Mouse (Mus musculus) MEL (cell line): Measurements from ENCODE around the gene F2. TPM values are rescaled to one million over a fixed set of nuclear protein-coding genes. Genes with fewer than 3 reads are reported as not detected.

ENCODE experiments used
- DNase-seq: peaks from one replicate; pipeline ENCODE4 v3.0.0; 2011; ENCODE audit warnings: low read depth, low spot score
- H3K27ac ChIP-seq: 2 replicates; pipeline ENCODE4 v1.5.1; 2012; ENCODE audit warnings: low read depth, mild to moderate bottlenecking, control low read depth, low read length, moderate library complexity; ENCODE audit not compliant: control insufficient read depth
- H3K27me3 ChIP-seq, 2 experiments: fragments of 150-350 bp in 1 of 2; sonication (generic) in 1 of 2; 2 replicates each; pipeline ENCODE4 v1.6.1; 2012; ENCODE audit warnings: low read length in 2 of 2, mild to moderate bottlenecking in 2 of 2, improper control_type of control experiment in 1 of 2, moderate library complexity in 1 of 2; ENCODE audit not compliant: insufficient read depth in 2 of 2, control insufficient read depth in 1 of 2
- H3K36me3 ChIP-seq, 2 experiments: 2 replicates each; pipeline ENCODE4 v1.6.1; 2012 to 2014; ENCODE audit warnings: low read length in 2 of 2, improper control_type of control experiment in 1 of 2, inconsistent platforms in 1 of 2, mild to moderate bottlenecking in 1 of 2; ENCODE audit not compliant: insufficient read depth in 2 of 2, control insufficient read depth in 1 of 2
- H3K4me1 ChIP-seq, 2 experiments: fragments of 150-350 bp in 1 of 2; sonication (generic) in 1 of 2; 2 replicates each; pipeline ENCODE4 v1.6.1; 2012; ENCODE audit warnings: low read length in 2 of 2, improper control_type of control experiment in 1 of 2, mild to moderate bottlenecking in 1 of 2; ENCODE audit not compliant: insufficient read depth in 2 of 2, control insufficient read depth in 1 of 2
- H3K4me3 ChIP-seq, 2 experiments: fragments of 150-350 bp in 1 of 2; sonication (generic) in 1 of 2; 2 replicates each; pipeline ENCODE4 v1.5.1; 2012; ENCODE audit warnings: low read depth in 2 of 2, low read length in 2 of 2, mild to moderate bottlenecking in 2 of 2, moderate library complexity in 2 of 2, control low read depth in 1 of 2, improper control_type of control experiment in 1 of 2; ENCODE audit not compliant: control insufficient read depth in 1 of 2, insufficient read depth in 1 of 2
- H3K79me2 ChIP-seq: 2 replicates; pipeline ENCODE4 v1.6.1; 2012; ENCODE audit warnings: mild to moderate bottlenecking, low read length, moderate library complexity; ENCODE audit not compliant: control insufficient read depth, poor library complexity, insufficient read depth
- H3K9ac ChIP-seq: 2 replicates; pipeline ENCODE4 v1.6.1; 2012; ENCODE audit warnings: low read depth, mild to moderate bottlenecking, control low read depth, low read length, moderate library complexity; ENCODE audit not compliant: control insufficient read depth, poor library complexity, severe bottlenecking
- H3K9me3 ChIP-seq: fragments of 150-350 bp; sonication (generic); replicated peaks from 2 replicates; pipeline ENCODE4 v1.6.1; 2012; ENCODE audit warnings: mild to moderate bottlenecking, low read length, improper control_type of control experiment, moderate library complexity; ENCODE audit not compliant: insufficient read depth
- E2F4 ChIP-seq: IDR thresholded peaks from 2 replicates; pipeline ENCODE4 v1.6.1; 2011; ENCODE audit warnings: low read depth, low read length, improper control_type of control experiment, borderline replicate concordance
- EP300 ChIP-seq, 2 experiments: IDR thresholded peaks; 2 replicates each; pipeline ENCODE4 v1.6.1; 2011; ENCODE audit warnings: improper control_type of control experiment in 2 of 2, low read length in 2 of 2, low read depth in 1 of 2, mild to moderate bottlenecking in 1 of 2
- GATA1 ChIP-seq: IDR thresholded peaks from 2 replicates; pipeline ENCODE4 v1.6.1; 2011; ENCODE audit warnings: low read depth, low read length, improper control_type of control experiment
- HCFC1 ChIP-seq: IDR thresholded peaks from 2 replicates; pipeline ENCODE4 v1.6.1; 2012; ENCODE audit warnings: low read depth, mild to moderate bottlenecking, inconsistent platforms, low read length, improper control_type of control experiment, moderate library complexity
- KAT2A ChIP-seq: conservative IDR thresholded peaks from 2 replicates; pipeline ENCODE4 v1.6.1; 2012; ENCODE audit warnings: low read depth, low read length, improper control_type of control experiment, inconsistent platforms
- MAFK ChIP-seq: IDR thresholded peaks from 2 replicates; pipeline ENCODE4 v1.6.1; 2011; ENCODE audit warnings: low read depth, mild to moderate bottlenecking, low read length, improper control_type of control experiment, borderline replicate concordance
- MAZ ChIP-seq: IDR thresholded peaks from 2 replicates; pipeline ENCODE4 v1.6.1; 2012; ENCODE audit warnings: low read depth, mild to moderate bottlenecking, inconsistent platforms, low read length, improper control_type of control experiment
- NRF1 ChIP-seq: IDR thresholded peaks from 2 replicates; pipeline ENCODE4 v1.6.1; 2014; ENCODE audit warnings: low read depth, mild to moderate bottlenecking, inconsistent platforms, low read length, improper control_type of control experiment, moderate library complexity; ENCODE audit not compliant: poor library complexity, insufficient read depth, severe bottlenecking
- POLR2AphosphoS2 ChIP-seq: IDR thresholded peaks from 2 replicates; pipeline ENCODE4 v1.6.1; 2011; ENCODE audit warnings: low read length, improper control_type of control experiment
- RAD21 ChIP-seq: IDR thresholded peaks from 2 replicates; pipeline ENCODE4 v1.6.1; 2011; ENCODE audit warnings: mild to moderate bottlenecking, low read depth, low read length, improper control_type of control experiment
- SIN3A ChIP-seq: IDR thresholded peaks from 2 replicates; pipeline ENCODE4 v1.6.1; 2012; ENCODE audit warnings: low read length, improper control_type of control experiment, inconsistent platforms
- SMC3 ChIP-seq: IDR thresholded peaks from 2 replicates; pipeline ENCODE4 v1.6.1; 2011; ENCODE audit warnings: low read depth, low read length, improper control_type of control experiment
- TBP ChIP-seq: IDR thresholded peaks from 2 replicates; pipeline ENCODE4 v1.8.0; 2011; ENCODE audit warnings: low read depth, low read length, improper control_type of control experiment
- UBTF ChIP-seq: IDR thresholded peaks from 2 replicates; pipeline ENCODE4 v1.6.1; 2012; ENCODE audit warnings: low read depth, mild to moderate bottlenecking, inconsistent platforms, low read length, improper control_type of control experiment, moderate library complexity, borderline replicate concordance; ENCODE audit not compliant: insufficient read depth
- USF1 ChIP-seq: IDR thresholded peaks from 2 replicates; pipeline ENCODE4 v1.6.1; 2014; ENCODE audit warnings: low read depth, mild to moderate bottlenecking, inconsistent platforms, low read length, improper control_type of control experiment, moderate library complexity
- ZKSCAN1 ChIP-seq: IDR thresholded peaks from 2 replicates; pipeline ENCODE4 v1.6.1; 2012; ENCODE audit warnings: low read depth, mild to moderate bottlenecking, inconsistent platforms, low read length, improper control_type of control experiment, moderate library complexity
- ZMIZ1 ChIP-seq: IDR thresholded peaks from 2 replicates; pipeline ENCODE4 v1.6.1; 2012; ENCODE audit warnings: low read depth, mild to moderate bottlenecking, inconsistent platforms, low read length, improper control_type of control experiment, moderate library complexity
- ZNF384 ChIP-seq: IDR thresholded peaks from 2 replicates; pipeline ENCODE4 v1.6.1; 2012; ENCODE audit warnings: low read depth, mild to moderate bottlenecking, inconsistent platforms, low read length, improper control_type of control experiment
- polyA plus RNA-seq, 2 experiments: library from polyadenylated mRNA; stranded (reverse) in 1 of 2; unstranded in 1 of 2; fragments of >175 nt in 1 of 2; fragments of >200 nt in 1 of 2; gene quantifications; 2 replicates each; pipeline versions ENCODE4 v1.2.1 to v1.2.4; 2012; ENCODE audit warnings: low replicate concordance in 2 of 2, low read depth in 1 of 2; ENCODE audit not compliant: insufficient read length in 2 of 2, insufficient read depth in 1 of 2, missing spikeins in 1 of 2
- total RNA-seq: library from RNA; depleted of rRNA; stranded (reverse); fragments of 300-350 nt; gene quantifications from 2 replicates; pipeline ENCODE4 v1.2.3, GENCODE M21; 2012; rRNA removed

F2 gene
- total RNA-seq: 0.04 TPM in 1 of 2 replicates, not detected in the other
- under 1 TPM in 1 of 2 experiments, not detected in 1; 0.06 TPM for polyA plus RNA-seq

DNA sequence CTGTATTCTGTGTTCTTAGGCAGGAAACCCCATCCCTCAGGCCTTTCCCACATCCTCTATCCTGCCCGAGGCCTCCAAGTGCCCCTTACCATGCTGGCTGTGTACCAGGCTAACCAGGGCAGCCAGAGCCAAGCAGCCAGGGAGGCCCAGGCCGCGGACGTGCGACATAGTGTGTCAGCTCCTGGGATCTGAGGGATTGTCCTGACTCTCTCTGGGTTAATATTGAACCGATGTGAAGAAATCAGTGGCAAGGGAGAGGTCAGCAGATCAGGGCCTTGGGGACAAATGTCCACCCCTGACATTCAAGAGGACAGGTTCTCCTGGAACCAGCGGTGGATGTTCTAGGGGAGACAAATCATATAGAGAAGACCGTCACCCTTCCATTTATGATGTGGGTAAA, at the start of gene F2:
Gene F2 (minus strand): TSS at position 186 of the 400 bp plus-strand sequence.
- Histone ChIP-seq H3K9ac (peak within 1 kb of the TSS; percentile 49; the same call in 1 of the 2 replicates), H3K79me2 (no peaks in the 10 kb centered on the region), H3K4me1 (peaks cover 15 to 17% of the 10 kb centered on the region in 2 experiments), H3K36me3 (peaks cover 0 to 12% of the 10 kb centered on the region in 2 experiments; a peak in 2 of 4 replicates), H3K27ac (peak within 1 kb of the TSS; percentile 57), H3K4me3 (peak within 1 kb of the TSS; percentile 3 to 32; a peak in 2 of 4 replicates), H3K9me3 (no peaks in the 10 kb centered on the region)
- no peak for TF ChIP-seq ZKSCAN1
- no peak for TF ChIP-seq NRF1
- no peak for TF ChIP-seq MAFK
- no peak for TF ChIP-seq ZMIZ1
- no peak for TF ChIP-seq EP300 (IDR thresholded peaks at IDR 0.05; ENCODE audit: low read depth in 1 of 2, low read length in 2 of 2)
- TF ChIP-seq RAD21: no peak
- TF ChIP-seq SMC3: no peak
- no peak for TF ChIP-seq TBP
- no peak for TF ChIP-seq HCFC1
- no peak for TF ChIP-seq UBTF
- TF ChIP-seq KAT2A: no peak
- TF ChIP-seq ZNF384: no peak
- TF ChIP-seq, all 39 proteins: peak for 0
- H3K27me3 ChIP-seq: no peaks in the 10 kb centered on the region
- no peak for DNase-seq

DNA sequence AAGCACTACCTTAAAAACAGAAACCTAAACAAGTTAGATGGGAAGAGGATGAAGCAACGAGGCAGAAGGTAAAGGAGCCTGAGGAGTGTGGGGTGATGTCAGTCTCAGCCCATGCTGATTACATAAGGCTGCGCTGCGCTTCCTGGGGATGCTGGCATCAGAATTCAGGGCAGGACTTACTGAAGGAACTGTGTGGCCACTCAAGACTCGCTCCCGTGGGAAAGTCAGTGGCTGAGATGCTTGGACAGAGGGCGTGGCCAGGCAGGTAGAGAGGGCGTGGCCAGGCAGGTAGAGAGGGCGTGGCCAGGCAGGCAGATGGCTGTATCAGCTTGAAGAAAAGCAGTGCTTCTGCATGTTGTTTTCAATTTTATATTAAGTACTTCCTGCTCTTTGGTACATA, 47.7 kb upstream of the F2 start:
- TF ChIP-seq GATA1: no peak
- TF ChIP-seq E2F4: no peak
- TF ChIP-seq MAZ: no peak
- no peak for TF ChIP-seq ZKSCAN1
- no peak for TF ChIP-seq SIN3A
- TF ChIP-seq POLR2AphosphoS2: no peak
- no peak for TF ChIP-seq UBTF
- no peak for TF ChIP-seq USF1
- Histone ChIP-seq H3K4me3 (no peak overlapping the region), H3K36me3 (no peaks in the 10 kb centered on the region; a peak in 1 of 4 replicates), H3K79me2 (no peaks in the 10 kb centered on the region), H3K9ac (no peak overlapping the region), H3K27me3 (no peaks in the 10 kb centered on the region), H3K4me1 (no peaks in the 10 kb centered on the region), H3K27ac (no peak overlapping the region), H3K9me3 (no peaks in the 10 kb centered on the region)
- no peak for DNase-seq
